Mouse (Mus musculus) liver, embryonic 14.5 days (tissue): ENCODE results near the gene Bmpr1b.

ENCODE experiments used
- CTCF ChIP-seq: IDR thresholded peaks from 2 replicates; pipeline ENCODE4 v1.5.1; 2016; ENCODE audit warnings: antibody characterized with exemption, low read depth, control low read depth
- EP300 ChIP-seq: IDR thresholded peaks from 2 replicates; pipeline ENCODE4 v1.6.1; 2016; ENCODE audit warnings: antibody characterized with exemption, low read depth

DNA sequence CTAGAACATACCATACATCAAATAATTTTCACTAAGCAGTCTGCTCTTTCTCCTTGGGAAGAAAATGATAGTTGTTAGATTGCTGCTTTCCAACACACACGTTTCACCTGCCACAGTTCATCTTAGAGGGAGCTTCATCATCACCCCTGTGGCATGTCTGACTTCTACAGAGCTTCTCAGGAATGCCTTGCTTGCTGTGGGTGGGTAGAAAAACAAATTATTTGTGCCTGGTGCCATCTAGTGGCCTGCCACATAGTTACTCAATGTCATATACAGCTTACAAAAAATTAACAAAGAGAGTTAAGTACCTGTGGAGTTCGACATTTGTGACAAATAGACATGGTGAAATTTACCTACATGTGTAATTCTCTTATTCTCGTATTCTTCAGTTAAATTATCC lies 338.1 kb downstream of the Bmpr1b start:
- peak; percentile 39 for TF ChIP-seq CTCF
- no peak for TF ChIP-seq EP300
